Mouse (Mus musculus): ENCODE data around the gene Cmtm7.

GRCm38 (mm10) chr9:114710345-114710744, 71.3 kb downstream of the Cmtm7 start:
- TF ChIP-seq CTCF (IDR thresholded peaks at IDR 0.05; ENCODE audit: low read depth, low read length) = peak; percentile 29; the same call in 1 of the 2 replicates
- no peak for TF ChIP-seq POLR2AphosphoS5 (IDR thresholded peaks at IDR 0.05; ENCODE audit: insufficient replicate concordance, low read depth, low read length)
- no peak for TF ChIP-seq TAL1 (conservative IDR thresholded peaks at IDR 0.05; ENCODE audit: low read depth, low read length)
